Mouse (Mus musculus) ES-E14 (cell line): Measurements from ENCODE around the gene Gpr62. TPM values are rescaled to one million over a fixed set of nuclear protein-coding genes. Genes with fewer than 3 reads are reported as not detected.

ENCODE experiments used
- DNase-seq: peaks from one replicate; pipeline ENCODE4 v3.0.0-alpha.2; 2013; ENCODE audit warnings: low read depth, low spot score
- H3K27ac ChIP-seq: 2 replicates; pipeline ENCODE4 v1.5.1; 2012; ENCODE audit warnings: low read depth, mild to moderate bottlenecking, low read length, moderate library complexity, mixed read lengths; ENCODE audit not compliant: poor library complexity, insufficient read depth, severe bottlenecking
- H3K36me3 ChIP-seq: 2 replicates; pipeline ENCODE4 v1.6.1; 2012; ENCODE audit warnings: mild to moderate bottlenecking, low read length, moderate library complexity, mixed read lengths; ENCODE audit not compliant: control insufficient read depth, poor library complexity, insufficient read depth, severe bottlenecking
- H3K4me1 ChIP-seq, 2 experiments: fragments of 150-350 bp in 1 of 2; sonication (generic) in 1 of 2; 2 replicates each; pipeline ENCODE4 v1.6.1; 2012; ENCODE audit warnings: low read length in 2 of 2, mild to moderate bottlenecking in 1 of 2, mixed read lengths in 1 of 2; ENCODE audit not compliant: control insufficient read depth in 2 of 2, insufficient read depth in 2 of 2, poor library complexity in 1 of 2
- H3K4me3 ChIP-seq, 2 experiments: fragments of 150-350 bp in 1 of 2; sonication (generic) in 1 of 2; 2 replicates each; pipeline ENCODE4 v1.5.1; 2012; ENCODE audit warnings: low read length in 2 of 2, low read depth in 1 of 2, mild to moderate bottlenecking in 1 of 2, mixed read lengths in 1 of 2; ENCODE audit not compliant: insufficient read depth in 1 of 2, poor library complexity in 1 of 2, severe bottlenecking in 1 of 2
- H3K9ac ChIP-seq: 2 replicates; pipeline ENCODE4 v1.6.1; 2012; ENCODE audit warnings: low read depth, mild to moderate bottlenecking, low read length, mixed read lengths; ENCODE audit not compliant: poor library complexity, insufficient read depth, severe bottlenecking
- H3K9me3 ChIP-seq: fragments of 150-350 bp; sonication (generic); 2 replicates; pipeline ENCODE4 v1.6.1; 2012; ENCODE audit warnings: low read depth, mild to moderate bottlenecking, low read length; ENCODE audit not compliant: control insufficient read depth, insufficient read depth
- CHD2 ChIP-seq: IDR thresholded peaks from 2 replicates; pipeline ENCODE4 v1.6.1; 2014; ENCODE audit warnings: mild to moderate bottlenecking, low read depth, low read length, inconsistent platforms
- HCFC1 ChIP-seq: IDR thresholded peaks from 2 replicates; pipeline ENCODE4 v1.6.1; 2012; ENCODE audit warnings: low read length, inconsistent platforms, borderline replicate concordance; ENCODE audit not compliant: insufficient read depth
- MAFK ChIP-seq: IDR thresholded peaks from 2 replicates; pipeline ENCODE4 v1.6.1; 2014; ENCODE audit warnings: mild to moderate bottlenecking, low read depth, low read length, inconsistent platforms; ENCODE audit not compliant: insufficient read depth
- ZC3H11A ChIP-seq: IDR thresholded peaks from 2 replicates; pipeline ENCODE4 v1.6.1; 2012; ENCODE audit warnings: low read depth, mild to moderate bottlenecking, inconsistent platforms, low read length, borderline replicate concordance
- ZNF384 ChIP-seq: IDR thresholded peaks from 2 replicates; pipeline ENCODE4 v1.6.1; 2012; ENCODE audit warnings: low read depth, low read length, inconsistent platforms
- in situ Hi-C, 2 experiments: fragments of 600-800 bp; cut with MboI; formaldehyde crosslinking; loops; one replicate each; pipeline ENCODE4 v1.15.1; 2025; ENCODE audit warnings: low sequenced_read_pairs in 2 of 2, inconsistent platforms in 1 of 2; ENCODE audit not compliant: unreplicated experiment in 2 of 2
- total RNA-seq: library from RNA; depleted of rRNA; stranded (reverse); fragments of 300-350 nt; gene quantifications from 2 replicates; pipeline ENCODE4 v1.2.3, GENCODE M21; 2012

The Gpr62 gene
- total RNA-seq, 1 experiment = 0.22 TPM

DNA sequence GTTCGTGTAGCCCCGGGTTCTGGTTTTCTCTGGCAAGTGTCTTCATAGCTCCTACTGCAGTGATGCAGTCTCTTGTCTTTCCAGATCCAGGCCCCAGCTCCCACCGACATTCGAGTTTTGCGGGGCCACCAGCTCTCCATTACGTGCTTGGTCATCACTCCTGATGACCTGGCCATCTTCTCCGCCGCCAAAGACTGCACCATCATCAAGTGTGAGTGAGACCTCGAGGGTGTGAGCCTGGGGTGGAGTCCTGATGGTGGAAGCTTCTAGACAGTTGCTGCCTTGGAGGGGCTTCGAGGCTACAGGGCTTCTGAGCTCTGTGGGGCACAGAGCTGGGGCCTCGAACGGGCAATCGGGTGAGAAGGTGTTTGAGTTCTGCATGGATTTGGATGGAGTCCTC lies 15.9 kb upstream of the Gpr62 start:
- Histone ChIP-seq H3K4me3 (no peak overlapping the region), H3K4me1 (peaks cover 0 to 17% of the 10 kb centered on the region in 2 experiments; a peak in 2 of 4 replicates), H3K27ac (no peak overlapping the region), H3K9ac (no peak overlapping the region), H3K36me3 (peaks cover 52% of the 10 kb centered on the region), H3K9me3 (no peaks in the 10 kb centered on the region)
- TF ChIP-seq HCFC1 (no peak), ZC3H11A (no peak), CHD2 (no peak), MAFK (no peak)
- DNase-seq = no peak
- in situ Hi-C loops = no loop called here

- Histone ChIP-seq H3K4me3 (no peak overlapping the region), H3K27ac (no peak overlapping the region), H3K9ac (no peak overlapping the region), H3K9me3 (no peaks in the 10 kb centered on the region), H3K36me3 (peaks cover 52% of the 10 kb centered on the region), H3K4me1 (peaks cover 3 to 22% of the 10 kb centered on the region in 2 experiments; a peak in 2 of 4 replicates)
- TF ChIP-seq ZNF384 = no peak
- TF ChIP-seq HCFC1 = no peak
- no peak for TF ChIP-seq ZC3H11A
- no peak for TF ChIP-seq CHD2
- TF ChIP-seq MAFK = no peak
- in situ Hi-C loops = no loop called here
- DNase-seq = no peak
Observed at GRCm38 (mm10) chr9:106481075-106481474, 15.3 kb upstream of the Gpr62 start.

- H3K27ac ChIP-seq = no peak overlapping the region
- no peak for TF ChIP-seq ZNF384
- no peak for TF ChIP-seq MAFK
- no peaks in the 10 kb centered on the region for H3K9me3 ChIP-seq
- in situ Hi-C loops = no loop called here
- H3K36me3 ChIP-seq = peaks cover 52% of the 10 kb centered on the region
- H3K4me3 ChIP-seq = no peak overlapping the region
- DNase-seq = no peak
- H3K9ac ChIP-seq = no peak overlapping the region
- peaks cover 3 to 23% of the 10 kb centered on the region in 2 experiments; a peak in 2 of 4 replicates for H3K4me1 ChIP-seq
Observed at GRCm38 (mm10) chr9:106480541-106480940, 14.8 kb upstream of the Gpr62 start.

DNA sequence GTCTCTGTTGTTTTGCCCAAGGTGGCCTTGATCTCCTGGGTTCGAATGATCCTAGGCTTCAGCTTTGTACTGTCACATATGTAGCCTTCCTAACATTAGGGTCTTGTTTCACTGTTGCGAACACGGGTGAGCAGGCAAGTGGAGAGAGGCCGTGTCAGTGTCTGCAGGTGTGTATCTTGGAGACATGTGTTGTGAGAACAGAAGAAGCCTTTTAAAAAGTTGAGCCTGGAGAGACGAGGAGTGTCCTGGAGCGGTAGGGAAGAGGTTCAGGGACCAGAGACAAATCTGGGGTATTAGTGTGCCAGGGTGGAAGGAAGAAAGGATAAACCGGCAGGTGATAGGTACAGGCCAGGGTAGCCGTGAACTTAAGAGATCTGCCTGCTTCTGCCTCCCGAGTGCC lies 12.4 kb upstream of the Gpr62 start:
- no peak overlapping the region for H3K27ac ChIP-seq
- H3K4me1 ChIP-seq = peaks cover 5 to 19% of the 10 kb centered on the region in 2 experiments; a peak in 2 of 4 replicates
- H3K9ac ChIP-seq = peak overlapping the region; percentile 86; the same call in 1 of the 2 replicates
- peaks cover 31% of the 10 kb centered on the region for H3K36me3 ChIP-seq
- no peaks in the 10 kb centered on the region for H3K9me3 ChIP-seq
- TF ChIP-seq HCFC1 (no peak), MAFK (no peak), CHD2 (no peak), ZNF384 (no peak)
- in situ Hi-C loops = no loop called here
- no peak for DNase-seq
- peak overlapping the region; percentile 76 to 86 for H3K4me3 ChIP-seq

- peak overlapping the region; percentile 86 for H3K9ac ChIP-seq
- peak overlapping the region; percentile 76 to 86 for H3K4me3 ChIP-seq
- TF ChIP-seq MAFK (no peak), CHD2 (no peak), ZNF384 (no peak), HCFC1 (no peak), ZC3H11A (no peak)
- H3K4me1 ChIP-seq = peaks cover 5 to 15% of the 10 kb centered on the region in 2 experiments; a peak in 2 of 4 replicates
- H3K9me3 ChIP-seq = no peaks in the 10 kb centered on the region
- H3K36me3 ChIP-seq = peaks cover 27% of the 10 kb centered on the region
- in situ Hi-C loops = no loop called here
- DNase-seq = no peak
- no peak overlapping the region for H3K27ac ChIP-seq
Observed at GRCm38 (mm10) chr9:106477649-106478048, 11.9 kb upstream of the Gpr62 start.
